Mouse (Mus musculus) CH12.LX (cell line): Measurements from ENCODE around the gene Cd2bp2. TPM values are rescaled to one million over a fixed set of nuclear protein-coding genes. Genes with fewer than 3 reads are reported as not detected.

ENCODE experiments used
- DNase-seq: peaks from one replicate; pipeline ENCODE4 v3.0.0-alpha.2; 2013; ENCODE audit errors: extremely low read depth
- H3K27ac ChIP-seq: 2 replicates; pipeline ENCODE4 v1.5.1; 2012; ENCODE audit warnings: low read depth, mild to moderate bottlenecking, control low read depth, moderate library complexity; ENCODE audit not compliant: insufficient read depth
- H3K27me3 ChIP-seq: replicated peaks from 2 replicates; pipeline ENCODE3; 2012; ENCODE audit warnings: inconsistent platforms
- H3K36me3 ChIP-seq, 2 experiments: replicated peaks in 1 of 2; 2 replicates each; pipeline versions ENCODE3 to v1.6.1; 2012; ENCODE audit warnings: inconsistent platforms in 1 of 2, low read length in 1 of 2, mild to moderate bottlenecking in 1 of 2, mixed read lengths in 1 of 2, moderate library complexity in 1 of 2; ENCODE audit not compliant: control insufficient read depth in 1 of 2, insufficient read depth in 1 of 2
- H3K4me1 ChIP-seq, 2 experiments: 2 replicates each; pipeline ENCODE4 v1.6.1; 2012; ENCODE audit warnings: inconsistent platforms in 1 of 2, moderate library complexity in 1 of 2; ENCODE audit not compliant: insufficient read depth in 2 of 2, control insufficient read depth in 1 of 2
- H3K4me2 ChIP-seq: 2 replicates; pipeline ENCODE4 v1.6.1; 2012; ENCODE audit warnings: low read depth, mild to moderate bottlenecking, control low read depth; ENCODE audit not compliant: poor library complexity, insufficient read depth, severe bottlenecking
- H3K4me3 ChIP-seq, 3 experiments: fragments of 150-350 bp in 1 of 3; sonication (generic) in 1 of 3; replicated peaks in 1 of 3; 2 replicates each; pipeline versions ENCODE3 to v1.5.1; 2011 to 2012; ENCODE audit warnings: low read depth in 2 of 3, low read length in 2 of 3, mild to moderate bottlenecking in 2 of 3, moderate library complexity in 2 of 3, control low read depth in 1 of 3, improper control_type of control experiment in 1 of 3, inconsistent platforms in 1 of 3, mixed read lengths in 1 of 3; ENCODE audit not compliant: poor library complexity in 1 of 3
- H3K79me2 ChIP-seq: replicated peaks from 2 replicates; pipeline ENCODE4 v1.6.1; 2012; ENCODE audit warnings: mild to moderate bottlenecking, moderate library complexity; ENCODE audit not compliant: control insufficient read depth, poor library complexity, insufficient read depth, severe bottlenecking; ENCODE audit errors: extremely low read depth
- H3K9ac ChIP-seq: 2 replicates; pipeline ENCODE4 v1.6.1; 2012; ENCODE audit warnings: low read depth, mild to moderate bottlenecking, control low read depth, moderate library complexity; ENCODE audit not compliant: insufficient read depth
- H3K9me3 ChIP-seq: replicated peaks from 2 replicates; pipeline ENCODE3; 2012; ENCODE audit warnings: low read length, inconsistent platforms, mixed read lengths
- BHLHE40 ChIP-seq: IDR thresholded peaks from 2 replicates; pipeline ENCODE4 v1.6.1; 2011; ENCODE audit warnings: mild to moderate bottlenecking, low read depth, low read length, improper control_type of control experiment
- CHD1 ChIP-seq: IDR thresholded peaks from 2 replicates; pipeline ENCODE4 v1.6.1; 2012; ENCODE audit warnings: low read depth, low read length, improper control_type of control experiment, inconsistent platforms
- CHD2 ChIP-seq: IDR thresholded peaks from 2 replicates; pipeline ENCODE4 v1.6.1; 2011; ENCODE audit warnings: low read length, improper control_type of control experiment
- E2F4 ChIP-seq: IDR thresholded peaks from 2 replicates; pipeline ENCODE4 v1.6.1; 2011; ENCODE audit warnings: low read depth, low read length, improper control_type of control experiment; ENCODE audit not compliant: insufficient replicate concordance
- ELF1 ChIP-seq: IDR thresholded peaks from 2 replicates; pipeline ENCODE4 v1.6.1; 2014; ENCODE audit warnings: low read depth, mild to moderate bottlenecking, inconsistent platforms, low read length, improper control_type of control experiment
- EP300 ChIP-seq: IDR thresholded peaks from 2 replicates; pipeline ENCODE4 v1.6.1; 2011; ENCODE audit warnings: low read length, improper control_type of control experiment
- HCFC1 ChIP-seq: IDR thresholded peaks from 2 replicates; pipeline ENCODE4 v1.6.1; 2012; ENCODE audit warnings: low read depth, mild to moderate bottlenecking, inconsistent platforms, low read length, improper control_type of control experiment
- MAFK ChIP-seq: IDR thresholded peaks from 2 replicates; pipeline ENCODE4 v1.6.1; 2011; ENCODE audit warnings: low read length, improper control_type of control experiment; ENCODE audit not compliant: insufficient replicate concordance
- MEF2A ChIP-seq: IDR thresholded peaks from 2 replicates; pipeline ENCODE4 v1.6.1; 2014; ENCODE audit warnings: low read depth, mild to moderate bottlenecking, inconsistent platforms, low read length, improper control_type of control experiment, borderline replicate concordance
- POLR2A ChIP-seq: IDR thresholded peaks from 2 replicates; pipeline ENCODE4 v1.6.1; 2011; ENCODE audit warnings: low read depth, mild to moderate bottlenecking, improper control_type of control experiment, low read length
- POLR2AphosphoS2 ChIP-seq: IDR thresholded peaks from 2 replicates; pipeline ENCODE4 v1.6.1; 2011; ENCODE audit warnings: low read depth, low read length, improper control_type of control experiment
- RAD21 ChIP-seq: IDR thresholded peaks from 2 replicates; pipeline ENCODE4 v1.6.1; 2011; ENCODE audit warnings: low read depth, mild to moderate bottlenecking, low read length, improper control_type of control experiment, moderate library complexity
- RCOR1 ChIP-seq: conservative IDR thresholded peaks from 2 replicates; pipeline ENCODE4 v1.6.1; 2012; ENCODE audit warnings: low read depth, mild to moderate bottlenecking, inconsistent platforms, low read length, improper control_type of control experiment
- SIN3A ChIP-seq: IDR thresholded peaks from 2 replicates; pipeline ENCODE4 v1.6.1; 2012; ENCODE audit warnings: low read length, improper control_type of control experiment, inconsistent platforms
- TBP ChIP-seq: conservative IDR thresholded peaks from 2 replicates; pipeline ENCODE4 v1.6.1; 2011; ENCODE audit warnings: low read depth, low read length, improper control_type of control experiment
- UBTF ChIP-seq: IDR thresholded peaks from 2 replicates; pipeline ENCODE4 v1.6.1; 2012; ENCODE audit warnings: low read depth, mild to moderate bottlenecking, inconsistent platforms, low read length, improper control_type of control experiment, moderate library complexity
- USF2 ChIP-seq: conservative IDR thresholded peaks from 2 replicates; pipeline ENCODE4 v1.6.1; 2011; ENCODE audit warnings: low read depth, low read length, improper control_type of control experiment
- ZC3H11A ChIP-seq: IDR thresholded peaks from 2 replicates; pipeline ENCODE4 v1.6.1; 2012; ENCODE audit warnings: low read depth, mild to moderate bottlenecking, inconsistent platforms, low read length, improper control_type of control experiment
- ZKSCAN1 ChIP-seq: IDR thresholded peaks from 2 replicates; pipeline ENCODE4 v1.6.1; 2012; ENCODE audit warnings: low read depth, inconsistent platforms, low read length, improper control_type of control experiment, borderline replicate concordance
- ZNF384 ChIP-seq: IDR thresholded peaks from 2 replicates; pipeline ENCODE4 v1.6.1; 2012; ENCODE audit warnings: low read depth, low read length, improper control_type of control experiment, inconsistent platforms
- dilution Hi-C: fragments of 300-500 bp; cut with MboI; formaldehyde crosslinking; loops from 2 replicates; pipeline ENCODE4 v1.14.3; 2020; ENCODE audit warnings: low sequenced_read_pairs; ENCODE audit not compliant: extremely low pct_unique_long_range_greater_than_20kb, extremely low pct_ligation_motif_present
- in situ Hi-C: fragments of 300-500 bp; cut with MboI; formaldehyde crosslinking; loops from 3 replicates; pipeline ENCODE4 v1.14.3; 2019; ENCODE audit warnings: low sequenced_read_pairs, low pct_ligation_motif_present, low pct_unique_long_range_greater_than_20kb, mixed read lengths
- polyA plus RNA-seq: library from polyadenylated mRNA; unstranded; fragments of >175 nt; gene quantifications from 2 replicates; pipeline ENCODE4 v1.2.1, GENCODE M21; 2012; ENCODE audit warnings: low read depth; ENCODE audit not compliant: insufficient read length
- total RNA-seq, 2 experiments: library from RNA; depleted of rRNA; stranded (reverse); fragments of 300-350 nt in 1 of 2; fragments of >200 nt in 1 of 2; gene quantifications; 2 replicates each; pipeline ENCODE4 v1.2.3; 2012 to 2014

Gene Cd2bp2
- total and polyA plus RNA-seq, 3 experiments = 57.4 to 66.8 (median 62.4) TPM

- H3K9me3 ChIP-seq = no peaks in the 10 kb centered on the region
- H3K79me2 ChIP-seq = peaks cover 31% of the 10 kb centered on the region
- peaks cover 6 to 52% of the 10 kb centered on the region in 2 experiments; a peak in 3 of 4 replicates for H3K4me1 ChIP-seq
- peaks cover 34 to 59% of the 10 kb centered on the region in 2 experiments for H3K36me3 ChIP-seq
- H3K4me3 ChIP-seq = no peak overlapping the region
- H3K4me2 ChIP-seq = no peak overlapping the region
- in situ Hi-C loops = no loop called here
- no peak overlapping the region for H3K9ac ChIP-seq
- H3K27ac ChIP-seq = no peak overlapping the region
- TF ChIP-seq E2F4 = no peak
- TF ChIP-seq RCOR1 = no peak
- no peaks in the 10 kb centered on the region for H3K27me3 ChIP-seq
- dilution Hi-C loops = no loop called here
- no peak for DNase-seq
Observed at GRCm38 (mm10) chr7:127234777-127235176, 38.9 kb upstream of the Cd2bp2 start.

DNA sequence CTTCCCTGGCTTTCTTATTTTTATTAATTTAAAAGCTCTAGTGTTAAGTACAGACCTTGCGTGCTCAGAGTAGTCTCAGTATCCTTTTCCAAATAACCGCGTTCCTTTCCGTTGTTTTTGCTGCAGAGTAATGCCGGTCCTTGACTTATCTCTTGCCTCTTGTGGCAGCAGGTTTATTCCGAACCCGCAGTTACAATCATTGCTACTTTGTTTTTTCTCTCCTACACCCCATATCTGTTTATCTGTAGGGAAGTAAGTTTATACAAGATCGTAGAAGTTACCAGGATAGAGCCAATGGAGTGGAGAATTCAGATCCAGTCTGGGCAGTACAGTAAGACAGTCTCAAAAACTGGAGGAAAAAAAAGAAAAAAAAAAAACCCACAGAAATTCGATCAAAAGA, 37.9 kb upstream of the Cd2bp2 start:
- in situ Hi-C loops = no loop called here

DNA sequence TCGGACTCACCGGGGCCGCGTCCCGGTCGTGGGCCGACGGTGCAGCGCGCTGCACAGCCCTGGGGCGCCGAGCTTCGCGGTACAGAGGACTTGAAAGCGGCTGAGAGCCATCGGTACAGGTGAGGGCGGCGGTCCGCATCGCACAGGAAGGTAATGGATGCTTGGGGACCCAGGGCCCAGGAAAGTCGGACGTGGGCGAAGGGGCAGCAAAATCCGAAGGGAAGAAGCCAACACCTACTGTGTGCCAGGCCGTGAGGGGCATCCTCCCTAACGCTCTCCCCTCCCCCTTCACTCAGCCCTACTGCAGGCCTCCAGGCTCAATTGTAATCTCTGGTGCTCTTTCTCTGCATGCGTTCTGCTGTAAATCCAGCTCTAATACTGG, 37.5 kb upstream of the Cd2bp2 start:
- no peaks in the 10 kb centered on the region for H3K27me3 ChIP-seq
- H3K4me1 ChIP-seq = peaks cover 6 to 48% of the 10 kb centered on the region in 2 experiments; a peak in 3 of 4 replicates
- DNase-seq = no peak
- H3K27ac ChIP-seq = peak overlapping the region; percentile 44
- peaks cover 34 to 63% of the 10 kb centered on the region in 2 experiments for H3K36me3 ChIP-seq
- peaks cover 31% of the 10 kb centered on the region for H3K79me2 ChIP-seq
- H3K9ac ChIP-seq = peak overlapping the region; percentile 61
- in situ Hi-C loops = no loop called here
- peak overlapping the region; percentile 87 for H3K4me2 ChIP-seq
- H3K9me3 ChIP-seq = no peaks in the 10 kb centered on the region
- H3K4me3 ChIP-seq = peak overlapping the region; percentile 94 to 98 (median 97)
- dilution Hi-C loops = no loop called here
- TF ChIP-seq UBTF (0 out of 2 replicates have a peak, but pooled peaks have one; percentile 8), USF2 (no peak), ZKSCAN1 (peak; percentile 84), CHD2 (peak; percentile 6; the same call in 1 of the 2 replicates), MAFK (no peak)

More for the DNA sequence above, 37.9 kb upstream of the Cd2bp2 start:
- peak overlapping the region; percentile 87 for H3K4me2 ChIP-seq
- DNase-seq = no peak
- H3K27me3 ChIP-seq = no peaks in the 10 kb centered on the region
- peak overlapping the region; percentile 61 for H3K9ac ChIP-seq
- H3K36me3 ChIP-seq = peaks cover 34 to 67% of the 10 kb centered on the region in 2 experiments
- dilution Hi-C loops = no loop called here
- no peak overlapping the region for H3K27ac ChIP-seq
- H3K4me1 ChIP-seq = peaks cover 6 to 51% of the 10 kb centered on the region in 2 experiments; a peak in 3 of 4 replicates
- H3K4me3 ChIP-seq = peak overlapping the region; percentile 94 to 98 (median 97)
- TF ChIP-seq ZC3H11A (no peak), BHLHE40 (no peak), ZNF384 (no peak), POLR2AphosphoS2 (no peak), POLR2A (no peak), MEF2A (no peak), ZKSCAN1 (no peak), RAD21 (no peak), E2F4 (no peak), CHD1 (no peak), HCFC1 (no peak), EP300 (no peak), ELF1 (no peak), SIN3A (no peak), TBP (no peak)
- no peaks in the 10 kb centered on the region for H3K9me3 ChIP-seq
- peaks cover 31% of the 10 kb centered on the region for H3K79me2 ChIP-seq
